Mouse (Mus musculus): ENCODE data around the gene Cyp2t4.

Gene Cyp2t4

GRCm38 (mm10) chr7:27185986-27186385 is 32.5 kb downstream of the Cyp2t4 start:
- peak; percentile 90 for DNase-seq

- peak; percentile 91 for DNase-seq
Observed at GRCm38 (mm10) chr7:27189271-27189931, 35.9 kb downstream of the Cyp2t4 start.

- peak; percentile 81 for DNase-seq
Observed at GRCm38 (mm10) chr7:27192434-27192833, 38.9 kb downstream of the Cyp2t4 start.

- peak; percentile 84 for DNase-seq
Observed at GRCm38 (mm10) chr7:27193731-27194130, 40.2 kb downstream of the Cyp2t4 start.

- DNase-seq, result peak; percentile 100
Observed at GRCm38 (mm10) chr7:27195681-27196611, 42.4 kb downstream of the Cyp2t4 start, which contains the start of the genes BC024978 and Snrpa. Gene BC024978, plus strand, starts transcription at chr7:27195781. Gene Snrpa, minus strand, starts transcription at chr7:27196271.

GRCm38 (mm10) chr7:27197136-27197535 is 43.6 kb downstream of the Cyp2t4 start:
- DNase-seq, result peak; percentile 94

- DNase-seq, result peak; percentile 86
Observed at GRCm38 (mm10) chr7:27197634-27198033, 44.1 kb downstream of the Cyp2t4 start.

GRCm38 (mm10) chr7:27198355-27198754 is 44.8 kb downstream of the Cyp2t4 start:
- DNase-seq, result peak; percentile 88

GRCm38 (mm10) chr7:27198779-27199178 is 45.3 kb downstream of the Cyp2t4 start:
- peak; percentile 90 for DNase-seq

GRCm38 (mm10) chr7:27203730-27204449 is 50.4 kb downstream of the Cyp2t4 start:
- peak; percentile 87 for DNase-seq
